Comparison of ENCODE assay signal across 22 mouse cellular contexts in the genomic region with DNA sequence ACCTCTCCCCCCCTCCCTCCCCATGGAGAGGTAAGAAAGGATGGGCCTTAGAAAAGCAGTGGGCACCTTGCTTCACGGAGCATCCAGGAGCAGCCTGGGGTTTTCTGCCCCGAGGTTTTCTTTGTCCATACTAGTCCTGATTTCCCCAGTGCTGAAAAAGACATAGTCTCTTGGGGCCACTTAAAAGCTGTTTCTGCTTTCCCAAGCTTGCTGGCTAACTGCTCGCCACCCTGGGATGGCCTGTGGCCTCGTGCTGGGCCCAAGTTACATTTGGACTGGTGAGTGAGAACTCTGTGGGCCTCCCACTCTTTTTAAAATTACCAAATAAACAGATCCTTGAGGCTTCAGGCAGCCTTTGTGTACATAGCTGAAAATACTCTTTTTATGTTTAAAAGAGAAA. TPM values are rescaled to one million over a fixed set of nuclear protein-coding genes. Genes with fewer than 3 reads are reported as not detected.
DNase-seq lines count a peak whose midpoint lies in the region; ATAC-seq lines count a peak whose summit lies in the region.
"Had no signal": no experiment of that assay in that cellular context is flagged by ENCODE, and none has a peak within 500 bp of the region (broad histone marks: within the 10 kb centered on the region; RNA-seq: fewer than 3 reads in every experiment).

No protein-coding gene starts in this region.

- 78% methylated on average over 4 of the region's 4 CpGs for WGBS in midbrain, embryonic 11.5 days
- 81% methylated on average over 4 of the region's 4 CpGs for WGBS in midbrain, embryonic 14.5 days
- 60% methylated on average over 4 of the region's 4 CpGs for WGBS in embryonic facial prominence, embryonic 11.5 days
- 43% methylated on average over 4 of the region's 4 CpGs for WGBS in limb, embryonic 13.5 days

- H3K36me3 ChIP-seq in midbrain, embryonic 11.5 days (ENCODE audit: control insufficient read depth, insufficient read depth, low read length), result no peaks in the 10 kb centered on the region
- no peaks in the 10 kb centered on the region for H3K36me3 ChIP-seq in midbrain, embryonic 14.5 days (ENCODE audit: control insufficient read depth, insufficient read depth, low read length)
- H3K36me3 ChIP-seq in embryonic facial prominence, embryonic 11.5 days (replicated peaks; ENCODE audit: control insufficient read depth, insufficient read depth, low read depth, low read length), result no peaks in the 10 kb centered on the region
- H3K36me3 ChIP-seq in limb, embryonic 13.5 days, result no peaks in the 10 kb centered on the region
- H3K36me3 ChIP-seq: forebrain, embryonic 12.5 days had no signal

- H3K27ac ChIP-seq in midbrain, embryonic 11.5 days (ENCODE audit: low read depth, low read length), result no peak overlapping the region
- H3K27ac ChIP-seq in midbrain, embryonic 14.5 days (replicated peaks; ENCODE audit: low read depth, low read length), result no peak overlapping the region
- peak overlapping the region; percentile 28; the same call in 1 of the 2 replicates for H3K27ac ChIP-seq in embryonic facial prominence, embryonic 11.5 days (replicated peaks; ENCODE audit: low read depth, low read length)
- peak overlapping the region; percentile 83 for H3K27ac ChIP-seq in limb, embryonic 13.5 days
- H3K27ac ChIP-seq: forebrain, embryonic 12.5 days had no signal

- H3K4me2 ChIP-seq in midbrain, embryonic 11.5 days, result no peak overlapping the region
- no peak overlapping the region for H3K4me2 ChIP-seq in midbrain, embryonic 14.5 days (ENCODE audit: low read length)
- H3K4me2 ChIP-seq in embryonic facial prominence, embryonic 11.5 days (ENCODE audit: low read depth, low read length), result no peak overlapping the region
- no peak overlapping the region for H3K4me2 ChIP-seq in limb, embryonic 13.5 days (replicated peaks)
- H3K4me2 ChIP-seq: forebrain, embryonic 12.5 days; hindbrain, embryonic 14.5 days had no signal

- H3K4me3 ChIP-seq in midbrain, embryonic 11.5 days (ENCODE audit: low read depth, low read length), result no peak overlapping the region
- H3K4me3 ChIP-seq in midbrain, embryonic 14.5 days (replicated peaks; ENCODE audit: low read depth, low read length), result no peak overlapping the region
- H3K4me3 ChIP-seq in embryonic facial prominence, embryonic 11.5 days (ENCODE audit: low read depth, low read length), result no peak overlapping the region
- H3K4me3 ChIP-seq in limb, embryonic 13.5 days, result no peak overlapping the region
- H3K4me3 ChIP-seq: forebrain, embryonic 12.5 days had no signal

- no peaks in the 10 kb centered on the region; the same call in 1 of the 2 replicates for H3K27me3 ChIP-seq in midbrain, embryonic 11.5 days (ENCODE audit: control insufficient read depth, insufficient read depth, low read length)
- H3K27me3 ChIP-seq in midbrain, embryonic 14.5 days (ENCODE audit: control insufficient read depth, insufficient read depth, low read length), result no peaks in the 10 kb centered on the region
- no peaks in the 10 kb centered on the region for H3K27me3 ChIP-seq in embryonic facial prominence, embryonic 11.5 days (ENCODE audit: control insufficient read depth, insufficient read depth, low read length)
- no peaks in the 10 kb centered on the region for H3K27me3 ChIP-seq in limb, embryonic 13.5 days
- H3K27me3 ChIP-seq: forebrain, embryonic 12.5 days had no signal

- H3K4me1 ChIP-seq in midbrain, embryonic 11.5 days (ENCODE audit: control insufficient read depth, insufficient read depth, low read length), result no peaks in the 10 kb centered on the region
- no peaks in the 10 kb centered on the region for H3K4me1 ChIP-seq in midbrain, embryonic 14.5 days (ENCODE audit: control insufficient read depth, insufficient read depth, low read length)
- peaks cover 3% of the 10 kb centered on the region; the same call in 1 of the 2 replicates for H3K4me1 ChIP-seq in embryonic facial prominence, embryonic 11.5 days (ENCODE audit: control insufficient read depth, insufficient read depth, low read length)
- H3K4me1 ChIP-seq in limb, embryonic 13.5 days, result peaks cover 64% of the 10 kb centered on the region

- H3K9ac ChIP-seq in midbrain, embryonic 11.5 days (ENCODE audit: low read length), result no peak overlapping the region
- H3K9ac ChIP-seq in midbrain, embryonic 14.5 days (replicated peaks; ENCODE audit: low read length), result no peak overlapping the region
- no peak overlapping the region; the same call in 1 of the 2 replicates for H3K9ac ChIP-seq in embryonic facial prominence, embryonic 11.5 days (replicated peaks; ENCODE audit: low read length)
- 0 out of 2 replicates have a peak overlapping the region, but pooled peaks have one; percentile 31 for H3K9ac ChIP-seq in limb, embryonic 13.5 days
- H3K9ac ChIP-seq: forebrain, embryonic 12.5 days; hindbrain, embryonic 14.5 days had no signal

- no peak for ATAC-seq in midbrain, embryonic 11.5 days (ENCODE audit: low FRiP score)
- ATAC-seq in midbrain, embryonic 14.5 days (ENCODE audit: low FRiP score, low TSS enrichment), result no peak
- ATAC-seq in embryonic facial prominence, embryonic 11.5 days (replicated peaks; ENCODE audit: insufficient number of reproducible peaks, low FRiP score, low TSS enrichment, low read depth), result no peak
- ATAC-seq in limb, embryonic 13.5 days (ENCODE audit: low FRiP score, low read depth), result no peak
- no peak for ATAC-seq in erythroid progenitor cell, adult 5-6 weeks (replicated peaks; ENCODE audit: low FRiP score, poor library complexity, severe bottlenecking)

- DNase-seq in gastrocnemius, postnatal 25 days, result peak; percentile 38
- no peak for DNase-seq in gastrocnemius, adult 8-10 months (ENCODE audit: low spot score in 2 of 2)
- peak; percentile 44 for DNase-seq in midbrain, embryonic 11.5 days (ENCODE audit: low spot score, missing footprints)
- no peak for DNase-seq in midbrain, embryonic 14.5 days
- DNase-seq in embryonic facial prominence, embryonic 11.5 days (ENCODE audit: low spot score), result no peak
- DNase-seq in urinary bladder, postnatal 10 days (ENCODE audit: low spot score), result no peak
- DNase-seq: cerebellum, adult 8-10 months; embryo, embryonic 11 days; kidney, adult 18-20 months; layer of hippocampus, postnatal 36 days; thymus, postnatal 14 days had no signal

- no peaks in the 10 kb centered on the region for H3K9me3 ChIP-seq in midbrain, embryonic 11.5 days (ENCODE audit: control insufficient read depth, low read length)
- no peaks in the 10 kb centered on the region for H3K9me3 ChIP-seq in midbrain, embryonic 14.5 days (ENCODE audit: control insufficient read depth, low read length)
- no peaks in the 10 kb centered on the region for H3K9me3 ChIP-seq in embryonic facial prominence, embryonic 11.5 days (replicated peaks; ENCODE audit: control insufficient read depth, low read length)
- H3K9me3 ChIP-seq in limb, embryonic 13.5 days, result no peaks in the 10 kb centered on the region
- H3K9me3 ChIP-seq: forebrain, embryonic 12.5 days; megakaryocyte, embryonic 14.5 days had no signal

RNA-seq across cellular contexts. Expression of a gene that starts 2.1 kb away (rescaled TPM):
- total RNA-seq in gastrocnemius, postnatal 25 days (2021), result not detected
- not detected for total RNA-seq in gastrocnemius, adult 8-10 months (2022)
- not detected in 2 replicates for polyA plus RNA-seq in midbrain, embryonic 11.5 days (2014; fragmentation: Nextera tagmentation; extraction: Ambion mirVana)
- not detected in 2 replicates for polyA plus RNA-seq in midbrain, embryonic 14.5 days (2014; fragmentation: Nextera tagmentation; extraction: Ambion mirVana)
- not detected in 2 replicates for polyA plus RNA-seq in embryonic facial prominence, embryonic 11.5 days (2014; fragmentation: Nextera tagmentation; extraction: Ambion mirVana)
- polyA plus RNA-seq in limb, embryonic 13.5 days (2015; fragmentation: Nextera tagmentation; extraction: Ambion mirVana), result 0.26 TPM in 1 of 2 replicates, not detected in the other
- total RNA-seq in erythroid progenitor cell, adult 5-6 weeks (2015; ENCODE audit: low replicate concordance), result not detected in 2 replicates
- total RNA-seq in erythroid progenitor cell, adult 5-6 weeks (2017; ENCODE audit: low replicate concordance), result not detected in 2 replicates
- total RNA-seq: granulocyte monocyte progenitor cell, adult 5-6 weeks; layer of hippocampus, postnatal 36 days; liver, adult 2 months; neutrophil, adult 5-6 weeks had no signal
- polyA plus RNA-seq: activated CD4-positive, CD25-positive, alpha-beta regulatory T cell, adult 4 months; forebrain, embryonic 12.5 days; large intestine, adult 2 months; liver, adult 2 months; lung, embryonic 16.5 days had no signal

RNA-seq across cellular contexts. Expression of a gene that starts 8.3 kb away (rescaled TPM):
- total RNA-seq in gastrocnemius, postnatal 25 days (2021), result 10 to 100 TPM; 15.1 to 16.4 TPM
- total RNA-seq in gastrocnemius, adult 8-10 months (2022), result 10 to 100 TPM; 12.3 to 17.0 (median 13.7) TPM
- polyA plus RNA-seq in midbrain, embryonic 11.5 days (2014; fragmentation: Nextera tagmentation; extraction: Ambion mirVana), result 33.3 and 35.7 TPM in 2 replicates
- 32.2 and 36.0 TPM in 2 replicates for polyA plus RNA-seq in midbrain, embryonic 14.5 days (2014; fragmentation: Nextera tagmentation; extraction: Ambion mirVana)
- polyA plus RNA-seq in embryonic facial prominence, embryonic 11.5 days (2014; fragmentation: Nextera tagmentation; extraction: Ambion mirVana), result 37.5 and 41.4 TPM in 2 replicates
- polyA plus RNA-seq in limb, embryonic 13.5 days (2015; fragmentation: Nextera tagmentation; extraction: Ambion mirVana), result 53.9 and 57.3 TPM in 2 replicates
- 7.1 and 12.6 TPM in 2 replicates for total RNA-seq in erythroid progenitor cell, adult 5-6 weeks (2015; ENCODE audit: low replicate concordance)
- 9.8 TPM in 2 replicates for total RNA-seq in erythroid progenitor cell, adult 5-6 weeks (2017; ENCODE audit: low replicate concordance)

Comparison
In these comparisons a context has a peak if more than half of its experiments do, and no peak if none do; other contexts are left out.
1. DNase-seq: peak in gastrocnemius, postnatal 25 days (single experiment) and midbrain, embryonic 11.5 days (single experiment); none in gastrocnemius, adult 8-10 months (0 of 2), midbrain, embryonic 14.5 days (single experiment), embryonic facial prominence, embryonic 11.5 days (single experiment) and urinary bladder, postnatal 10 days (single experiment).
2. H3K27ac ChIP-seq: peak in embryonic facial prominence, embryonic 11.5 days (single experiment) and limb, embryonic 13.5 days (single experiment); none in midbrain, embryonic 11.5 days (single experiment) and midbrain, embryonic 14.5 days (single experiment).